Mouse (Mus musculus) lung, adult 2 months (tissue): Measurements from ENCODE around the gene Il12rb1.

Experiments used
- CTCF ChIP-seq: fragments of 200-500 bp; IDR thresholded peaks from 2 replicates; pipeline ENCODE4 v1.5.1; 2011; ENCODE audit warnings: mild to moderate bottlenecking, low read length, control low read depth; ENCODE audit not compliant: insufficient read depth
- POLR2A ChIP-seq: fragments of 200-500 bp; IDR thresholded peaks from 2 replicates; pipeline ENCODE4 v1.6.1; 2011; ENCODE audit warnings: low read depth, mild to moderate bottlenecking, control low read depth, low read length, borderline replicate concordance; ENCODE audit errors: extremely low read depth

GRCm38 (mm10) chr8:70789046-70789445 is 19.2 kb upstream of the Il12rb1 start:
- TF ChIP-seq CTCF (no peak), POLR2A (no peak)
